Mouse (Mus musculus) G1E (cell line): Measurements from ENCODE around the gene Slc6a20a. TPM values are rescaled to one million over a fixed set of nuclear protein-coding genes. Genes with fewer than 3 reads are reported as not detected.
"Not testable (repeated sequence)": the region's sequence is repeated elsewhere in the genome, so short reads cannot be mapped to it uniquely, and the experiment has no call there.

Experiments used
- ATAC-seq: 2 replicates; pipeline ENCODE4 v1.8.0; 2016; ENCODE audit warnings: mild to moderate bottlenecking; ENCODE audit not compliant: insufficient number of reproducible peaks, poor library complexity, low FRiP score, severe bottlenecking; ENCODE audit errors: extremely low read depth
- DNase-seq: peaks from one replicate; pipeline ENCODE4 v3.0.0; 2012; ENCODE audit warnings: low spot score
- H3K27me3 ChIP-seq: 2 replicates; pipeline ENCODE4 v1.6.1; 2012; ENCODE audit warnings: mild to moderate bottlenecking, low read length, inconsistent platforms; ENCODE audit not compliant: insufficient read depth
- H3K36me3 ChIP-seq: replicated peaks from 2 replicates; pipeline ENCODE3; 2012; ENCODE audit warnings: mild to moderate bottlenecking, inconsistent platforms
- H3K4me1 ChIP-seq: 2 replicates; pipeline ENCODE4 v1.6.1; 2012; ENCODE audit warnings: low read depth, low read length, inconsistent platforms, mixed read lengths; ENCODE audit not compliant: insufficient read depth
- H3K4me3 ChIP-seq: 2 replicates; pipeline ENCODE4 v1.5.1; 2012; ENCODE audit warnings: low read depth, mild to moderate bottlenecking, inconsistent platforms, low read length, moderate library complexity, mixed read lengths
- H3K9me3 ChIP-seq: replicated peaks from 2 replicates; pipeline ENCODE4 v1.6.1; 2012; ENCODE audit warnings: inconsistent platforms
- CTCF ChIP-seq: IDR thresholded peaks from 2 replicates; pipeline ENCODE4 v1.5.1; 2012; ENCODE audit warnings: low read depth, low read length, inconsistent platforms, mixed read lengths
- GATA1 ChIP-seq: IDR thresholded peaks from 2 replicates; pipeline ENCODE4 v1.6.1; 2012; ENCODE audit warnings: borderline replicate concordance, low read length, inconsistent platforms, mixed read lengths
- GATA2 ChIP-seq: IDR thresholded peaks from 2 replicates; pipeline ENCODE4 v1.6.1; 2012; ENCODE audit warnings: low read depth, low read length, inconsistent platforms, borderline replicate concordance
- POLR2AphosphoS5 ChIP-seq: IDR thresholded peaks from 2 replicates; pipeline ENCODE4 v1.6.1; 2012; ENCODE audit warnings: low read depth, low read length, inconsistent platforms; ENCODE audit not compliant: insufficient replicate concordance
- TAL1 ChIP-seq: conservative IDR thresholded peaks from 2 replicates; pipeline ENCODE4 v1.6.1; 2012; ENCODE audit warnings: low read depth, low read length, inconsistent platforms, mixed read lengths
- polyA plus RNA-seq: library from polyadenylated mRNA; stranded (reverse); fragments of >175 nt; gene quantifications from 2 replicates; pipeline ENCODE4 v1.2.3, GENCODE M21; 2012
- total RNA-seq, 2 experiments: library from RNA; stranded (forward) in 1 of 2; stranded (reverse) in 1 of 2; fragments of 200-1000 nt in 1 of 2; fragments of >200 nt in 1 of 2; fragmentation: Nextera tagmentation in 1 of 2; gene quantifications; 2 replicates each; pipeline ENCODE4 v1.2.3; 2014 to 2017

Slc6a20a gene
- total and polyA plus RNA-seq, 3 experiments = 0.05 to 16.6 TPM; not detected in 1

GRCm38 (mm10) chr9:123665645-123666044, 13.0 kb downstream of the Slc6a20a start:
- TF ChIP-seq GATA2 = no peak
- TF ChIP-seq GATA1 = no peak
- no peak for TF ChIP-seq CTCF
- no peak for TF ChIP-seq TAL1
- TF ChIP-seq POLR2AphosphoS5 = no peak
- Histone ChIP-seq H3K4me1 (no peaks in the 10 kb centered on the region), H3K9me3 (no peaks in the 10 kb centered on the region), H3K4me3 (no peak overlapping the region), H3K27me3 (peaks cover 2% of the 10 kb centered on the region; the same call in 1 of the 2 replicates), H3K36me3 (no peaks in the 10 kb centered on the region)
- DNase-seq (no peak), ATAC-seq (no peak)

GRCm38 (mm10) chr9:123659986-123660676, 18.6 kb downstream of the Slc6a20a start:
- not testable (repeated sequence) for H3K36me3 ChIP-seq, ATAC-seq, H3K4me1 ChIP-seq, H3K27me3 ChIP-seq, DNase-seq, H3K4me3 ChIP-seq, H3K9me3 ChIP-seq

GRCm38 (mm10) chr9:123658981-123659380, 19.7 kb downstream of the Slc6a20a start:
- Histone ChIP-seq H3K9me3 (no peaks in the 10 kb centered on the region), H3K4me1 (peaks cover 3% of the 10 kb centered on the region; the same call in 1 of the 2 replicates), H3K36me3 (no peaks in the 10 kb centered on the region), H3K27me3 (peaks cover 9% of the 10 kb centered on the region), H3K4me3 (no peak overlapping the region)
- no peak for ATAC-seq
- no peak for DNase-seq
- TF ChIP-seq GATA2 (no peak), CTCF (no peak), POLR2AphosphoS5 (no peak), TAL1 (no peak), GATA1 (no peak)

- H3K27me3 ChIP-seq = peaks cover 10% of the 10 kb centered on the region
- ATAC-seq = no peak
- DNase-seq = no peak
- no peaks in the 10 kb centered on the region for H3K36me3 ChIP-seq
- peaks cover 3% of the 10 kb centered on the region; the same call in 1 of the 2 replicates for H3K4me1 ChIP-seq
- H3K9me3 ChIP-seq = no peaks in the 10 kb centered on the region
- TF ChIP-seq CTCF (no peak), TAL1 (no peak), GATA1 (no peak), GATA2 (no peak), POLR2AphosphoS5 (no peak)
- H3K4me3 ChIP-seq = no peak overlapping the region
These were observed 21.2 kb downstream of the Slc6a20a start for GRCm38 (mm10) chr9:123657457-123657856.

GRCm38 (mm10) chr9:123651369-123651768, 27.3 kb downstream of the Slc6a20a start:
- TF ChIP-seq GATA2 = no peak
- no peak for TF ChIP-seq POLR2AphosphoS5
- TF ChIP-seq CTCF = no peak
- TF ChIP-seq GATA1 = no peak
- no peak for TF ChIP-seq TAL1
- Histone ChIP-seq H3K36me3 (no peaks in the 10 kb centered on the region), H3K4me1 (no peaks in the 10 kb centered on the region), H3K4me3 (no peak overlapping the region), H3K9me3 (no peaks in the 10 kb centered on the region), H3K27me3 (peaks cover 9% of the 10 kb centered on the region)
- ATAC-seq (no peak), DNase-seq (no peak)

- ATAC-seq (no peak), DNase-seq (no peak)
- no peak for TF ChIP-seq TAL1
- no peak for TF ChIP-seq GATA2
- no peak for TF ChIP-seq GATA1
- TF ChIP-seq POLR2AphosphoS5 = no peak
- no peak for TF ChIP-seq CTCF
- Histone ChIP-seq H3K36me3 (no peaks in the 10 kb centered on the region), H3K4me3 (no peak overlapping the region), H3K9me3 (no peaks in the 10 kb centered on the region), H3K27me3 (peaks cover 9% of the 10 kb centered on the region), H3K4me1 (no peaks in the 10 kb centered on the region)
These were observed 28.7 kb downstream of the Slc6a20a start for GRCm38 (mm10) chr9:123649785-123650511.
